Mouse (Mus musculus): Measurements from ENCODE around the gene Rps26.

The Rps26 gene

DNA sequence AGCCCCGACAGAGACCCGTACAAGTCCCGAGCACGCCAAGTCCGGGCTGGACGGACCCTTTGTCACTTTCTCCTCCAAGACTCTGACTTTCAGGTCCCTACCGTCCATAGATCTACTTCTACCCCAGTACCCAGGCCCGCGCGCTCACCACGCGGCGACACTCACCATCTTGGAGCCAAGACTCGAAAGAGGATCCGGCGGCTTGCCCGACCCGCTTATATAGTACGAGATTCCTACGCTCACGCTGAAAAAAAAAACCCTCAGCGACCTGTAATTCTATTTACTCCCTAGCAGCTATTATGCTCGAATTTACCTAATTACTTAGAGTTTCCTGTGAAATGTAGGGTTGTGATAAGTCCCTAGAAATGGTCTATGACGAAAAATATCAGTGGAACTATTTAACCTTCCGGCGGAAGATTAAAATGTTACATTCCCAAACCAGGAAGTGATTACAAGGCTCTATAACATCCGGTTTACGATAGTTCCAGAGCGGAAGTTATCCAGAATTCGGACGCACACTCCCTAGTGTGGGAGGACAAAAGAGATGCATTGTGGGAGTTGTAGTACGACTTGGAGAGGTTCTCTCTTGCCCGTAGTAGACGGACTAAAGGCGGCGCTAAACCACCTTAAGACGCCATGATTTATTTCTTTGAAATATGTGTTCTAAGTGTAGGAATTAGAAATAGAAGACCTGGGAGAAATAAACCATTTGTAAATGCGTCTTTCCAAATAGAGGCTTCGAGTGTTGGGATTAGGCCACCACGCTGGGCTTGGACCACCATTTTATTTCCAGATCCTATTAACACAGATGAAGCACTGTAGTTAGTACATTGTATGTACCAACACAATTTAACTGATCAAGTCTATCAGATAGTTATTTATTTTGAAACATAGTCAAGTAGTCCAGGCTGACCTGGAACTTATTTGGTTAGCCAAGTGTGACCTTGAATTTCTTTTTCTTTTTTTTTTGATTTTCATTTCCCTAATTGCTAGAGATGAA is at the start of gene Rps26:
Gene Rps26 (minus strand): TSS at position 437 of the 1,000 bp plus-strand sequence.
- peak; percentile 86 to 89 for DNase-seq

DNA sequence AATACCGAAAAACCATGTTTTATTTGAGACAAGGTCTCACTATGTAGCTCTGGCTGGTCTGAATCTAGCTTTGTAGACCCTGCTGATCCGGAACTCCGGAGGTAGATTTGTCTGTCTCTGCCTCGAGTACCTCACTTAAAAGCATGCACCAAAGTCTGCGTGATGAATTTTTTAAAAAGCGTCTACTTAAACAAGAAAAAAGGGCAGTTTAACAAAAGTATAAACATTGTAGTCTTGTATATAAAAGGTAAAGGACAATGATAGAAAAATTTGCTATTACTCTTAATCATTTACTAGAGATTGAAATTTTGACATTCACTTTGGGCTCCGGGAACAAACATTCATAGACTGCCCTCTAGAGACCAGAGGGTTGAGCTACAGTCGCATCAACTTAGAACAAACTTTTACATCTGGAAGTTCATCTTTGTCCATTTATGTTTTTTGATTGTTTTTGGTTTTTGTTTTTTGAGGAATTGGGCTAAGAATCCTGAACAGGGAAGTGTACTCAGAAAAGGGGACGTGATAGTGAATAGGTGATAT is 48.0 kb upstream of the Rps26 start:
- peak in 1 of 2 experiments; percentile 29 for DNase-seq

- DNase-seq, result peak; percentile 87 to 91
Observed at GRCm38 (mm10) chr10:128673763-128674468, 47.4 kb upstream of the Rps26 start, which contains the start of gene Suox. Suox (minus strand) TSS chr10:128674073.

- no peak for DNase-seq
Observed at GRCm38 (mm10) chr10:128671148-128671547, 44.6 kb upstream of the Rps26 start.

- peak; percentile 89 to 94 for DNase-seq
Observed at GRCm38 (mm10) chr10:128668790-128669672, 42.5 kb upstream of the Rps26 start.

DNA sequence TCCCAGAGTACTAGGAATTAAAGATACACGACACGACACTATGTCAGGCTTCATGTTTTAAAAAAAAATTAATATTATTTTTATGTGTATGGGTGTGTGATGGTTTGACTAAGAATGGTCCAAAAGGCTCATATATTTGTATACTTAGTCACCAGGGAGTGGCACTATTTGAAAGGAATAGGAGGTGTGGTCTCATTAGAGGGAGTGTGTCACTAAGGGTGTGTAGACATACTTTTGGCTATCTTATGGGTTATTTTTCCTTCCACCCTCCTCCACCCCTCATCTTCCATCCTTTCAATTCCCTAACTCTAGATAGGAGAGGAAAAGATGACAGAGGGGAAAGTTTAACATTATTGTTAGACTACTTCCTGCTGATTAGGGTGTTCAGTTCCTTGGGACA is 39.3 kb upstream of the Rps26 start:
- no peak for DNase-seq

DNA sequence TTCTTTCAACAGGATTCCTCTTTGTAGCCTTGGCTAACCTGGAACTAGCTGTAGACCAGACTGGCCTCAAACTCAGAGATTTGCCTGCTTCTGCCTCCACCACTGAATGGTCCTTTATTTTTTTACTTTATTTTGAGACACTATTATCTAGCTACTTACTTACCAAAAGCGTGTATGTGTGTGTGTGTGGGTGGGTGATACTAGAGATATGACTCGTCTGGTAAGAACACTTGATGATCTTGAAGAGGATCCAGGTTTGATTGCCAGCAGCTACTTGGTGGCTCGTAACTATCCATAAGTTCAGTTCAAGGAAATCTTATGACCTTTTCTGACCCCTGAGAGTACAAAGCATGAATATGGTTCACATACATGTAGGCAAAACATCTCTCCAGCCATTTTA is 38.8 kb upstream of the Rps26 start:
- no peak for DNase-seq

- DNase-seq, result no peak
Observed at GRCm38 (mm10) chr10:128664808-128665207, 38.3 kb upstream of the Rps26 start.

- DNase-seq, result no peak
Observed at GRCm38 (mm10) chr10:128663441-128664220, 37.1 kb upstream of the Rps26 start.

GRCm38 (mm10) chr10:128662465-128662864 is 35.9 kb upstream of the Rps26 start:
- no peak for DNase-seq

DNA sequence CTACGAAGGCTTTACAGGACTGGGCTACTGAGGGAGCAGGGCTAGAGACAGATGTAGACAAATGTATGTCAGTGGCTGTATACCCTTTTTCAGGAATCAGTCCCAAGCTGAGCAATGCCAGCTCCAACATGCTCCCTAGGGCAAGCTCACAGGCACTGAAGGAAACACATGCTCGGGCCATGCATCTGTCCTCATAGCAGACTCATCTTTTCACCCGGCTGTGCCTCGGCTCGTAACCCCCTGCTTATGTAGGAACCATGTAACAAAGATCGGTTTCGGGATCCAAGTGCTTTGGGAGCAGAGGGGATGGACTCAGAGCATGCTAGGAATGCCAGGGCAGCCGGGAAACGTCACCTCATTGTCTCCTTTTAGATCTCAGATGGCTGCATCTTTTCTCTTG is 32.9 kb upstream of the Rps26 start:
- DNase-seq, result no peak

GRCm38 (mm10) chr10:128657844-128658243 is 31.3 kb upstream of the Rps26 start:
- no peak for DNase-seq

DNA sequence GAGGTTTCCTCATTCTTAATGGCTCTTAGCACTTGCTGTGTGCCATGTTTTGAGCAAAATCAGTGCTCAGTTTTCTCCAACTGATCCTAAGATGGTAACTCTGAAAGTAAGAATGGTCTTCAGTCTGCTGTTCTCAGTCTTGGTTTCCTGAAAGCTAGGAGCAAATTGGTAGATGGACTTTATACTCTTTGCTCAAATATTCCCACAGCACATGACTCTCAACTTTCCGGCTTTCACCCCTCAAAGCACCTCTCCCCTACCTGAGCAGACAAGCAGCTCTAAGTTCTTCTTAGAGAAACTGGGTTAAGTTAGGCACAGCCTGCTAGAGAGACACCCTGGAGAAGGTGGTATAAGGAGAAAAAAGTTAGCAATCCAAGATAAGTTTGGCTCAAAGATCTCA is 30.2 kb upstream of the Rps26 start:
- no peak for DNase-seq

- no peak for DNase-seq
Observed at GRCm38 (mm10) chr10:128655254-128655653, 28.7 kb upstream of the Rps26 start.

- DNase-seq, result no peak
Observed at GRCm38 (mm10) chr10:128653866-128654265, 27.3 kb upstream of the Rps26 start.

GRCm38 (mm10) chr10:128646139-128647089 is 19.9 kb upstream of the Rps26 start:
- DNase-seq, result peak; percentile 62 to 68

DNA sequence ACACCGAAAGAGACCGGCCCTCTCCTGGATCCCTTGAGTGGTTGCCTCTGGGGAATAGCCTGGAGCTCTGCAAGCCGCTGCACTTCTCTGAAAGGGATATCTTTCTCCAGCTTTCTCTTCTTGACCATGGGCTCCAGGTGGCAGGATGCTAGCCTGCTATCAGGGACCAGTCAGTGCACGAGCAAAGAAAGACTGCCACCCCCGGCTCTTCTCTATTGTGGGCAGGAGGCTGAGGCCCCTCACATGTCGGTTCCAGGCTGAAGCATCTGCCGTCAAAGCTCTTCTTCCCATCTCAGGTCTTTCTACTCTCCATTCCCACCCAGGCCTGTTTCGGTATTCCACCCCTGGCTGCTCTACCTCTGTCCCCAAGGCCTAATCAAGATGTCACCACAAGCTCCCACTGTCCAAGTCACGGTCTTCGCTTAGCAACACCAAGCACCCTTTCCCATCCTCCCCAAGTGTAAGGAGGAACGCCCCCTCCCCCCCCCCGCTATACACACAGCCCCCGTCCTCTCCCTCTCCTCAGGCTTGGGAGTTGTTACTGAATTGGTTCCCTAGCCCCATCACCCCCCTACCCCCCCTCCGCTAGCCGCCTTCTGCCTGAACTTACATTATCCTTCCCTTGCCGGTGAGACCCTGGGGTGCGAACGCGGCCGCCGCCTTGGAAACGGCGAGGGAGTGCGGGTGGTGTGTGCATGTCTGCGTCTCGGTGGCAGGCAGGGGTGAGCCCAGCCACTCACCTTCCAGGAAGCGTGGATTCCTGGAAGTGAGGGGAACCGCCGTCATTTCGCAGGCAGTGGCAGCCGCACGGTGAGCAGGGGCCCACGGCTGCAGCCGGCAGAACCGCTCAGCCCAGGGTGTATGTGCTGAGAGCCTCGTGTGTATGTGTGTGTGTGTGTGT is 18.8 kb upstream of the Rps26 start, which contains the start of gene Ikzf4:
Gene Ikzf4 (minus strand): TSS at position 881 of the 901 bp plus-strand sequence.
- DNase-seq, result peak; percentile 75 to 80

GRCm38 (mm10) chr10:128642749-128643148 is 16.2 kb upstream of the Rps26 start:
- no peak for DNase-seq

DNA sequence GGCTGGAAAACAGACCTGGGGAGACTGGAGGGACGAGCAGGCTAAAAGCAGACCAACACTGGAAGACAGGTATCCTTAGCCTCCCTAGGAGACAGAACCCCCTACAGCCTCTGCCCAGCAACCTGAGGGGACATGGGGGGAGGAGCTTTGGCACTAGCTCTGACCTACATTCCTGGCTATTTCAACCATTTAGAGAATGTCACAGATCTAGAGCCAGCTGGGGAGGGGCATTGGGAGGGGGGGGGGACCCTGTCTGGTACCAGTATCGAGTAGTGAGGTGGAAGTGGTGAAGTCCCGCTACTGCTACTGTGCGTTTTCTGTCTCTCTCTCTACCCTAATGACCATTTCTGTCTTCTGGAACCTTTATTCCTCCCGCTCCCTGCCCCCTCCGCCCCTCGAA is 15.3 kb upstream of the Rps26 start:
- DNase-seq, result no peak
